Comparison of ENCODE assay signal across 16 mouse cellular contexts in genomic region chr4:154948940-154949588, GRCm38 (mm10). TPM values are rescaled to one million over a fixed set of nuclear protein-coding genes. Genes with fewer than 3 reads are reported as not detected.
DNase-seq lines count a peak whose midpoint lies in the region; ATAC-seq and TF ChIP-seq lines count a peak whose summit lies in the region.
"Had no signal": no experiment of that assay in that cellular context is flagged by ENCODE, and none has a peak within 500 bp of the region (broad histone marks: within the 10 kb centered on the region; RNA-seq: fewer than 3 reads in every experiment).

No protein-coding gene starts in this region.

- peak overlapping the region; percentile 41 for H3K4me2 ChIP-seq in forebrain, embryonic 12.5 days
- 0 out of 2 replicates have a peak overlapping the region, but pooled peaks have one; percentile 6 for H3K4me2 ChIP-seq in hindbrain, embryonic 14.5 days (replicated peaks)
- H3K4me2 ChIP-seq in midbrain, embryonic 16.5 days (ENCODE audit: low read length): 0 out of 2 replicates have a peak overlapping the region, but pooled peaks have one; percentile 13

- intact Hi-C loops in gastrocnemius, adult 2 months (cut with DNase I): no loop called here
- intact Hi-C loops in left cerebral cortex, postnatal 36 days (cut with DNase I): loop anchor here (1.0 kb wide), 1 partner anchor 11 kb away; the partner anchor contains the start of gene Hes5

- no peak for DNase-seq in embryonic facial prominence, embryonic 10.5 days (ENCODE audit: low spot score)
- DNase-seq in hindbrain, embryonic 14.5 days (ENCODE audit: low spot score): no peak
- DNase-seq in gastrocnemius, adult 2 months: no peak
- DNase-seq in left cerebral cortex, postnatal 36 days (ENCODE audit: low spot score in 2 of 2): no peak
- DNase-seq in thymus, postnatal 4 days: no peak
- no peak for DNase-seq in cerebellum, adult 18-20 months
- DNase-seq: cerebellum, adult 11 months; gastrocnemius, postnatal 10 days; heart, postnatal 36 days; kidney, adult 2 months had no signal

- no peaks in the 10 kb centered on the region for H3K9me3 ChIP-seq in embryonic facial prominence, embryonic 10.5 days
- H3K9me3 ChIP-seq in forebrain, embryonic 12.5 days: no peaks in the 10 kb centered on the region
- H3K9me3 ChIP-seq in hindbrain, embryonic 14.5 days (ENCODE audit: control insufficient read depth, low read length): no peaks in the 10 kb centered on the region
- no peaks in the 10 kb centered on the region for H3K9me3 ChIP-seq in midbrain, embryonic 16.5 days (replicated peaks; ENCODE audit: control insufficient read depth, low read length, poor library complexity, severe bottlenecking)
- H3K9me3 ChIP-seq: G1E; heart, embryonic 10.5 days had no signal

- H3K27ac ChIP-seq in embryonic facial prominence, embryonic 10.5 days (replicated peaks): peak overlapping the region; percentile 72
- peak overlapping the region; percentile 95 for H3K27ac ChIP-seq in forebrain, embryonic 12.5 days
- peak overlapping the region; percentile 63 for H3K27ac ChIP-seq in hindbrain, embryonic 14.5 days
- H3K27ac ChIP-seq in midbrain, embryonic 16.5 days (ENCODE audit: low read length): peak overlapping the region; percentile 76
- H3K27ac ChIP-seq in gastrocnemius, adult 2 months: no peak overlapping the region
- H3K27ac ChIP-seq: heart, embryonic 10.5 days had no signal

- peak overlapping the region; percentile 35 for H3K4me3 ChIP-seq in embryonic facial prominence, embryonic 10.5 days
- peak overlapping the region; percentile 13 for H3K4me3 ChIP-seq in forebrain, embryonic 12.5 days (replicated peaks)
- no peak overlapping the region for H3K4me3 ChIP-seq in hindbrain, embryonic 14.5 days (replicated peaks; ENCODE audit: low read length)
- H3K4me3 ChIP-seq in midbrain, embryonic 16.5 days (ENCODE audit: low read depth, low read length): 0 out of 2 replicates have a peak overlapping the region, but pooled peaks have one; percentile 7
- no peak overlapping the region for H3K4me3 ChIP-seq in gastrocnemius, adult 2 months
- H3K4me3 ChIP-seq: heart, embryonic 10.5 days had no signal

- peaks cover 63% of the 10 kb centered on the region for H3K4me1 ChIP-seq in embryonic facial prominence, embryonic 10.5 days
- H3K4me1 ChIP-seq in forebrain, embryonic 12.5 days: peaks cover 87% of the 10 kb centered on the region
- peaks cover 20% of the 10 kb centered on the region for H3K4me1 ChIP-seq in hindbrain, embryonic 14.5 days (replicated peaks; ENCODE audit: control insufficient read depth, insufficient read depth, low read length)
- H3K4me1 ChIP-seq in midbrain, embryonic 16.5 days (ENCODE audit: control insufficient read depth, insufficient read depth, low read length): peaks cover 14% of the 10 kb centered on the region

- H3K36me3 ChIP-seq in embryonic facial prominence, embryonic 10.5 days (replicated peaks): no peaks in the 10 kb centered on the region
- H3K36me3 ChIP-seq in forebrain, embryonic 12.5 days (replicated peaks): no peaks in the 10 kb centered on the region
- H3K36me3 ChIP-seq in hindbrain, embryonic 14.5 days (replicated peaks; ENCODE audit: control insufficient read depth, insufficient read depth): no peaks in the 10 kb centered on the region
- H3K36me3 ChIP-seq in midbrain, embryonic 16.5 days (ENCODE audit: control insufficient read depth, insufficient read depth, low read length): no peaks in the 10 kb centered on the region
- H3K36me3 ChIP-seq: G1E; heart, embryonic 10.5 days had no signal

- H3K9ac ChIP-seq in forebrain, embryonic 12.5 days: no peak overlapping the region
- no peak overlapping the region for H3K9ac ChIP-seq in hindbrain, embryonic 14.5 days
- no peak overlapping the region for H3K9ac ChIP-seq in midbrain, embryonic 16.5 days (ENCODE audit: low read depth, low read length)

- peak; percentile 10 for ATAC-seq in forebrain, embryonic 12.5 days (ENCODE audit: low FRiP score)
- no peak for ATAC-seq in hindbrain, embryonic 14.5 days (ENCODE audit: low FRiP score)
- ATAC-seq in midbrain, embryonic 16.5 days: no peak

- WGBS in embryonic facial prominence, embryonic 10.5 days: 57% methylated on average over 6 of the region's 6 CpGs
- WGBS in forebrain, embryonic 12.5 days: 36% methylated on average over 6 of the region's 6 CpGs
- WGBS in hindbrain, embryonic 14.5 days: 36% methylated on average over 6 of the region's 6 CpGs
- WGBS in midbrain, embryonic 16.5 days: 33% methylated on average over 6 of the region's 6 CpGs

- TF ChIP-seq CTCF in gastrocnemius, adult 2 months (IDR thresholded peaks at IDR 0.05): no peak

- H3K27me3 ChIP-seq in embryonic facial prominence, embryonic 10.5 days (replicated peaks; ENCODE audit: low read depth, poor library complexity, severe bottlenecking): peaks cover 61% of the 10 kb centered on the region
- peaks cover 26% of the 10 kb centered on the region for H3K27me3 ChIP-seq in forebrain, embryonic 12.5 days
- no peaks in the 10 kb centered on the region for H3K27me3 ChIP-seq in hindbrain, embryonic 14.5 days (ENCODE audit: control insufficient read depth, insufficient read depth, low read length)
- no peaks in the 10 kb centered on the region; the same call in 1 of the 2 replicates for H3K27me3 ChIP-seq in midbrain, embryonic 16.5 days (ENCODE audit: control insufficient read depth, insufficient read depth, low read depth, low read length)

RNA-seq across cellular contexts. Expression of gene Hes5, which starts 11.7 kb away (rescaled TPM):
- polyA plus RNA-seq in embryonic facial prominence, embryonic 10.5 days (2016; fragmentation: Nextera tagmentation; extraction: Ambion mirVana): 84.4 and 151 TPM in 2 replicates
- 456 and 462 TPM in 2 replicates for polyA plus RNA-seq in forebrain, embryonic 12.5 days (2016; fragmentation: Nextera tagmentation; extraction: Ambion mirVana)
- 70.0 and 102 TPM in 2 replicates for polyA plus RNA-seq in hindbrain, embryonic 14.5 days (2014; fragmentation: Nextera tagmentation; extraction: Ambion mirVana)
- 107 and 135 TPM in 2 replicates for polyA plus RNA-seq in midbrain, embryonic 16.5 days (2015; fragmentation: Nextera tagmentation; extraction: Ambion mirVana)
- not detected for total RNA-seq in gastrocnemius, adult 2 months (2021)
- total RNA-seq in left cerebral cortex, postnatal 36 days (2021): 10 to 100 TPM; 36.5 to 38.6 TPM
- total RNA-seq: G1E; heart, postnatal 36 days; liver, adult 2 months had no signal
- polyA plus RNA-seq: C2C12; G1E; kidney, adult 2 months; liver, adult 2 months had no signal

RNA-seq across cellular contexts. Expression of gene Pank4, which starts 14.9 kb away (rescaled TPM):
- polyA plus RNA-seq in embryonic facial prominence, embryonic 10.5 days (2016; fragmentation: Nextera tagmentation; extraction: Ambion mirVana): 49.2 and 50.1 TPM in 2 replicates
- polyA plus RNA-seq in forebrain, embryonic 12.5 days (2016; fragmentation: Nextera tagmentation; extraction: Ambion mirVana): 46.7 and 51.8 TPM in 2 replicates
- polyA plus RNA-seq in hindbrain, embryonic 14.5 days (2014; fragmentation: Nextera tagmentation; extraction: Ambion mirVana): 34.1 and 34.4 TPM in 2 replicates
- polyA plus RNA-seq in midbrain, embryonic 16.5 days (2015; fragmentation: Nextera tagmentation; extraction: Ambion mirVana): 42.1 and 45.5 TPM in 2 replicates
- total RNA-seq in gastrocnemius, adult 2 months (2021): 10 to 100 TPM; 33.8 to 43.6 TPM
- total RNA-seq in left cerebral cortex, postnatal 36 days (2021): 10 to 100 TPM; 35.2 to 46.6 TPM

RNA-seq across cellular contexts. Expression of gene Tnfrsf14, which starts 20.7 kb away (rescaled TPM):
- polyA plus RNA-seq in embryonic facial prominence, embryonic 10.5 days (2016; fragmentation: Nextera tagmentation; extraction: Ambion mirVana): 0.45 and 1.4 TPM in 2 replicates
- 0.21 and 1.2 TPM in 2 replicates for polyA plus RNA-seq in forebrain, embryonic 12.5 days (2016; fragmentation: Nextera tagmentation; extraction: Ambion mirVana)
- 0.40 TPM in 1 of 2 replicates, not detected in the other for polyA plus RNA-seq in hindbrain, embryonic 14.5 days (2014; fragmentation: Nextera tagmentation; extraction: Ambion mirVana)
- 0.42 TPM in 1 of 2 replicates, not detected in the other for polyA plus RNA-seq in midbrain, embryonic 16.5 days (2015; fragmentation: Nextera tagmentation; extraction: Ambion mirVana)
- 1 to 10 TPM; 1.1 to 2.5 TPM for total RNA-seq in gastrocnemius, adult 2 months (2021)
- total RNA-seq in left cerebral cortex, postnatal 36 days (2021): 1 to 10 TPM; 1.5 to 2.1 TPM

RNA-seq across cellular contexts. Expression of gene Fam213b, which starts 50.1 kb away (rescaled TPM):
- polyA plus RNA-seq in embryonic facial prominence, embryonic 10.5 days (2016; fragmentation: Nextera tagmentation; extraction: Ambion mirVana): 41.2 and 42.3 TPM in 2 replicates
- polyA plus RNA-seq in forebrain, embryonic 12.5 days (2016; fragmentation: Nextera tagmentation; extraction: Ambion mirVana): 29.8 and 30.3 TPM in 2 replicates
- polyA plus RNA-seq in hindbrain, embryonic 14.5 days (2014; fragmentation: Nextera tagmentation; extraction: Ambion mirVana): 55.9 and 57.1 TPM in 2 replicates
- polyA plus RNA-seq in midbrain, embryonic 16.5 days (2015; fragmentation: Nextera tagmentation; extraction: Ambion mirVana): 59.3 and 64.5 TPM in 2 replicates
- 100 to 1,000 TPM in 1 of 2 experiments, 10 to 100 TPM in 1; 67.9 to 100 TPM for total RNA-seq in gastrocnemius, adult 2 months (2021)
- 10 to 100 TPM; 51.1 to 68.5 TPM for total RNA-seq in left cerebral cortex, postnatal 36 days (2021)
- total RNA-seq: G1E had no signal
- polyA plus RNA-seq: G1E had no signal

Comparison
In these comparisons a context has a peak if more than half of its experiments do, and no peak if none do; other contexts are left out.
1. H3K4me3 ChIP-seq: peak in embryonic facial prominence, embryonic 10.5 days (single experiment), forebrain, embryonic 12.5 days (single experiment) and midbrain, embryonic 16.5 days (single experiment); none in hindbrain, embryonic 14.5 days (single experiment) and gastrocnemius, adult 2 months (single experiment).
2. Peak in every context shown above with its lines, with median percentiles within 50 percentile points of each other: H3K4me2 ChIP-seq.